Mouse (Mus musculus): ENCODE results near the gene Gpr55. TPM values are rescaled to one million over a fixed set of nuclear protein-coding genes. Genes with fewer than 3 reads are reported as not detected.

The Gpr55 gene
- polyA plus RNA-seq, 1 experiment from 2014 or later = not detected

DNA sequence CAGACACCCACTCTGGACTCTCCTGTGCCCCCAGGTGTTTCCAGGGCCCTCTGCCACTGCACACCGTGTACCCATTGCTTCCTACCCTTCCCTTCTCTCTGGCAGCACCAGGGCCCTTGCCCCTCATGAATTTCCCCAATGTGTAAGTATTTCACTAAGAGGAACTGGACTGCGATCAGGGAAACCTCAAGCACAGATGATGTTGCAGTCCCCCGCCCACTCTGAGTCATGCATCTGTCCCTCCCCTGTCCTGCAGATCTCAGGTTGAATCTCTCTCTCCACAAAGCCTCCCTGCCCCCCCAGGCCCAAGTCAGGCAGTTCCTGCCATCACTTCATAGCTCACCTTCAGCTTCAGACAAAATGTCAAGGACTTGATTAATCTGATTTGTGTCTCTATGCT is 16.9 kb upstream of the Gpr55 start:
- no peak for DNase-seq (ENCODE audit: low spot score)
- H3K36me3 ChIP-seq = no peaks in the 10 kb centered on the region
- no peak overlapping the region for H3K27ac ChIP-seq
- no peaks in the 10 kb centered on the region for H3K9me3 ChIP-seq
- peaks cover 13% of the 10 kb centered on the region for H3K4me1 ChIP-seq
- H3K4me3 ChIP-seq = no peak overlapping the region
- 67% methylated on average over 3 of the region's 3 CpGs for WGBS
- no peaks in the 10 kb centered on the region for H3K27me3 ChIP-seq (ENCODE audit: insufficient read depth, poor library complexity, severe bottlenecking)

DNA sequence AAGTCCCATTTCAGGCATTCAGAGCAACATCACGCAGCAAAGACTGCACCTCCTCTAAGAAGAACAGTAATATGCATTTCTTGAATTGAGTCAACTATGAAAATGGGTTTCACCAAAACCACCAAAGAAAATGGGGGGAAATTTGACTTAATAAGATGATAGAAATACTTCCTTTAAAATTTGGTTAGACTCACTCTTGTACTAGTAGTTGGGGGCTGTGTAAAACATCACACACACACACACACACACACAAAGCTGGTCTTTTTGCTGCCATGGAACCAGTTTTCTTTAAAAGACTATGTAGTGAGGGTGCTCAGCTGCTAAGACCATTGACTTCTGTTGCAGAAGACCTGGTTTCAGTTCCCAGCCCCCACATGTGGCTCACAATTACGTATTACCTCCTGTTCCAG is 12.7 kb upstream of the Gpr55 start:
- Histone ChIP-seq H3K4me1 (no peaks in the 10 kb centered on the region), H3K9me3 (no peaks in the 10 kb centered on the region), H3K4me3 (no peak overlapping the region), H3K36me3 (no peaks in the 10 kb centered on the region), H3K27me3 (ENCODE audit: insufficient read depth, poor library complexity, severe bottlenecking) (no peaks in the 10 kb centered on the region), H3K27ac (no peak overlapping the region)
- 86% methylated on average over 2 of the region's 2 CpGs for WGBS
- no peak for DNase-seq (ENCODE audit: low spot score)

DNA sequence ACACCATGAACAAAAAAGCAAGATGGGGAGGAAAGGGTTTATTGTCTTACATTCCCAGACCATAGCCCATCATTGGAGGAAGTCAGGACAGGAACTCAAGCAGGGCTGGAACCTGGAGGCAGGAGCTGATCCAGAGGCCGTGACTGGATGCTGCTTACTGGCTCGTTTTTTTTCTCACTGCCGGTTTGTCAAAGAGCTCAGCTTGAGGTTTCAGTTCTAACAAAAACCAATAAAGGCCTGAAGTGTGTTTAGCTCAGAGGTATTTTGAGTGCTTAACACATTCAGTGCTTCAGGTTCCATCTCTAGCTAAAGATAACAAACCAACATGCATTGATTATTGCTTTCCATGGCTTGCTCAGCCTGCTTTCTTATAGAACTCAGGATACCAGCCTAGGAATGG is 11.5 kb upstream of the Gpr55 start:
- H3K36me3 ChIP-seq = no peaks in the 10 kb centered on the region
- H3K4me3 ChIP-seq = no peak overlapping the region
- 66% methylated on average over 3 of the region's 3 CpGs for WGBS
- H3K27ac ChIP-seq = no peak overlapping the region
- H3K27me3 ChIP-seq (ENCODE audit: insufficient read depth, poor library complexity, severe bottlenecking) = no peaks in the 10 kb centered on the region
- no peak for DNase-seq (ENCODE audit: low spot score)
- no peaks in the 10 kb centered on the region for H3K9me3 ChIP-seq
- no peaks in the 10 kb centered on the region for H3K4me1 ChIP-seq

DNA sequence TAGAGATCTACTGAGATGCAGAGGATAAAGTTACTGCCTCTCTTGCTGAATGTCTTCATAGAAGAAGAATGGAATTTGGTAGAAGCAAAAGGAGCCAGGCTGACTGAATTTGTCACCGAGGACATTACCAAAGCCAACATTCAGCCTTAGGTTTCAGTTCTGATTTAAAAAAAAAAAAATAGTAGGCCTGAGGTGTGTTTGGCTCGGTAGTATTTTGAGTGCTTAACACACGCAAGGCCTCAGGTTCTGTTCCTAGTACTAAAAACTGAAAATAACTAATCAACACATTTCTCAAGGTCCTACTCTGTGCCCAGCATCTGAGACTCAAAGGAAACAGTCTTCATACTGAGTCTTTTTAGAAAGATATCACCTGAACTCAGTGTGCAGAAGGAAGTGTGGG is 10.3 kb upstream of the Gpr55 start:
- no peaks in the 10 kb centered on the region for H3K9me3 ChIP-seq
- 87% methylated on average over 3 of the region's 3 CpGs for WGBS
- no peak for DNase-seq (ENCODE audit: low spot score)

DNA sequence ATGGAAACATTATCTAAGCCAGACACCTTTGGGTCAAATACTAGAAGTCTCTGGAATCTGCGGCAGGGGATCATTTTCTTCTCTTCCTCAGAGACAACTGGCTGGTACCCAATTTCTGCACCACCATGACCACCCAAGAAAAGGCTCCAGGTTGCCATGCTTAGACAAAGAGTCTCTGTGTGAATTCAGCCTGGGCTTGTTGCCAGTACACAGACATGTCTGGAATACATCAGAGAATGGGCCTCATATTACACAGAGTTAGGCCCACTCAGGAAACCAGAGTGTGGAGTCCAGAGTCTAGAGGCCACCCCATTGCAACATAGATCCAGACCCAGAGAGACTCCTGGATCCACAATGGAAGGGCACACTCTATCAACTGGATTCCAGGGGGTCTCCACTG is 8.7 kb upstream of the Gpr55 start:
- Histone ChIP-seq H3K4me3 (no peak overlapping the region), H3K27ac (no peak overlapping the region), H3K9me3 (no peaks in the 10 kb centered on the region), H3K4me1 (no peaks in the 10 kb centered on the region), H3K36me3 (no peaks in the 10 kb centered on the region), H3K27me3 (ENCODE audit: insufficient read depth, poor library complexity, severe bottlenecking) (no peaks in the 10 kb centered on the region)
- WGBS = 82% methylated on average over 1 of the region's 1 CpGs
- DNase-seq (ENCODE audit: low spot score) = no peak

More for the DNA sequence above, 10.3 kb upstream of the Gpr55 start:
- no peak overlapping the region for H3K27ac ChIP-seq
- H3K4me3 ChIP-seq = no peak overlapping the region
- H3K36me3 ChIP-seq = no peaks in the 10 kb centered on the region
- no peaks in the 10 kb centered on the region for H3K4me1 ChIP-seq
- no peaks in the 10 kb centered on the region for H3K27me3 ChIP-seq (ENCODE audit: insufficient read depth, poor library complexity, severe bottlenecking)

DNA sequence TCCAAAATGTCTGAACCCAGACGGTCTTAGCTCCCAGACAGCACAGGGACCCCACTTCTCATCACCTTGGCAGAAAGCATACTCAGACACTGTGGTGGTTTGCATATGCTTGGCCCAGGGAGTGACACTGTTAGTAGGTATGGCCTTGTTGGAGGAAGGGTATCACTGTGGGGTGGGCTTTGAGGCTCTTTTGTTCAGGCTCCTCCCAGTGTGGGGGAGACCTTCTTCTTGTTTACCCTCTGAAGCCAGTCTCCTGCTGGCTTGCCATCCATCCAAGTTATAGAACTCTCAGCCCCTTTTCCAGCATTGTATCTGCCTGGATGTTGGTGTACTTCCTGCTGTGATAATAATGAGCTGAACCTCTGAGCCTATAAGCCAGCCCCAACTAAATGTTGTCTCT is 8.3 kb upstream of the Gpr55 start:
- Histone ChIP-seq H3K4me1 (no peaks in the 10 kb centered on the region), H3K9me3 (no peaks in the 10 kb centered on the region), H3K36me3 (no peaks in the 10 kb centered on the region), H3K27ac (no peak overlapping the region), H3K27me3 (ENCODE audit: insufficient read depth, poor library complexity, severe bottlenecking) (no peaks in the 10 kb centered on the region), H3K4me3 (no peak overlapping the region)
- no peak for DNase-seq (ENCODE audit: low spot score)
- WGBS = 65% methylated on average over 1 of the region's 1 CpGs

DNA sequence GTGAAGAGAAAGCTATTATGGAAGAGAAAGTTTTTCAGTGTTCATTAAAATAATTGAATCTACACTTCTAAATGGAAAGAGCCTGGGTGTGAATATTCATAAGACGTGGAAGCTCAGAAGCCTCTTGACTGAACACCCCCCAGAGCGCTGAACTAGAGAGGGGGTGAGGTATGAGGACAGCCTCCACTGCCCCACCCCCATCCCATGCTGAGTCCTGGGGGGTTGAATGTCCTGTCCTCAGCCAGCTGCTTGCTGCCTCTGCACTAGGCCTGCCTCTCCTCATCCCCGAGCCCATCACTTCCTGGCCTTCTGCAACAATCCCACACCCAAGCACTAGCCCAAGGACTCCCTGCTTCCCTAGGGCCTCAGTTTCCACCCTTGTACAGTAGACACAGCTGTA is 5.0 kb upstream of the Gpr55 start:
- no peak for DNase-seq (ENCODE audit: low spot score)
- H3K9me3 ChIP-seq = no peaks in the 10 kb centered on the region
- 48% methylated on average over 3 of the region's 3 CpGs for WGBS
- no peaks in the 10 kb centered on the region for H3K36me3 ChIP-seq
- H3K4me3 ChIP-seq = no peak overlapping the region
- H3K27me3 ChIP-seq (ENCODE audit: insufficient read depth, poor library complexity, severe bottlenecking) = no peaks in the 10 kb centered on the region
- H3K27ac ChIP-seq = no peak overlapping the region
- H3K4me1 ChIP-seq = 0 out of 2 replicates have a peak, but pooled peaks cover 2% of the 10 kb centered on the region

DNA sequence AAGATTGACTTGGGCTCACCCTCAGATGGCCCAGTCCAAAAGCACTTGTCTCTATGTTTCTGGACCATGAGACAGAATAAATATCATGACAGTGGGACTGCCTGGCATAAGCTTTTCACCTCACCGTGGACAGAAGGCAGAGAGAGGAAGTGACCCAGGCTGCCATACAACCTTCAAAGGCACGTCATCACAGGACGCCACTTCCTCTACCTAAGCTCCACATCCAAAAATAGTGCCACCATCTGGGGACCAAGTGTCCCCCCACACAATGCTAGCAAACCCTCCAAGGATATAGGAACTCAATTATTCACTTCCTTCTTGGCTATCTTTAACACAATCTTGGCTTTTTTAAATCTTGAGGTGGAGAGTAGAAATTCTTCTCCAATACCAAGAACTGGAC is 1.3 kb upstream of the Gpr55 start:
- WGBS = 69% methylated on average over 3 of the region's 3 CpGs
- Histone ChIP-seq H3K27me3 (ENCODE audit: insufficient read depth, poor library complexity, severe bottlenecking) (no peaks in the 10 kb centered on the region), H3K27ac (no peak overlapping the region), H3K4me1 (peaks cover 38% of the 10 kb centered on the region), H3K4me3 (no peak overlapping the region), H3K36me3 (no peaks in the 10 kb centered on the region), H3K9me3 (no peaks in the 10 kb centered on the region)
- DNase-seq (ENCODE audit: low spot score) = no peak

DNA sequence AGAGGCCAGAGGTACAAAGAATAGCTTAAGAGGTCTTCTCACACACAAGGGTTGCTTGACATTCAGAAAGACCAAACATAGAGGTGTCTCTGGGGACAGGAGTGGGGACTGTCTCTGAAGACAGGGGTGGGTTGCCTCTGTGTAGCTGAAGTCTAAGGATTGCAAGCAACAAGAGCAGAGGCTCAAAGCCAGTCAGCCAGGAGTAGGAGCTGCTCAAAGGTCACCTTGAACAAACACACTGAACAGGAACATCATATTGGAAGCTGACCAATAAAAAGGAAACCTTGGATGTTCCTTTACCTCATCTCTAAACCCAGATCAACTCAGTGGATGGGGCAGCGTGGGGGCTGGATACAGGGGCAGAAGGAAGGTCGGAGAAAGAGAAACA is 924 bp downstream of the Gpr55 start:
- 68% methylated on average over 2 of the region's 2 CpGs for WGBS
- DNase-seq (ENCODE audit: low spot score) = no peak
- Histone ChIP-seq H3K4me3 (no peak overlapping the region), H3K27ac (peak overlapping the region; percentile 84), H3K27me3 (ENCODE audit: insufficient read depth, poor library complexity, severe bottlenecking) (no peaks in the 10 kb centered on the region), H3K9me3 (no peaks in the 10 kb centered on the region), H3K4me1 (peaks cover 57% of the 10 kb centered on the region), H3K36me3 (no peaks in the 10 kb centered on the region)

DNA sequence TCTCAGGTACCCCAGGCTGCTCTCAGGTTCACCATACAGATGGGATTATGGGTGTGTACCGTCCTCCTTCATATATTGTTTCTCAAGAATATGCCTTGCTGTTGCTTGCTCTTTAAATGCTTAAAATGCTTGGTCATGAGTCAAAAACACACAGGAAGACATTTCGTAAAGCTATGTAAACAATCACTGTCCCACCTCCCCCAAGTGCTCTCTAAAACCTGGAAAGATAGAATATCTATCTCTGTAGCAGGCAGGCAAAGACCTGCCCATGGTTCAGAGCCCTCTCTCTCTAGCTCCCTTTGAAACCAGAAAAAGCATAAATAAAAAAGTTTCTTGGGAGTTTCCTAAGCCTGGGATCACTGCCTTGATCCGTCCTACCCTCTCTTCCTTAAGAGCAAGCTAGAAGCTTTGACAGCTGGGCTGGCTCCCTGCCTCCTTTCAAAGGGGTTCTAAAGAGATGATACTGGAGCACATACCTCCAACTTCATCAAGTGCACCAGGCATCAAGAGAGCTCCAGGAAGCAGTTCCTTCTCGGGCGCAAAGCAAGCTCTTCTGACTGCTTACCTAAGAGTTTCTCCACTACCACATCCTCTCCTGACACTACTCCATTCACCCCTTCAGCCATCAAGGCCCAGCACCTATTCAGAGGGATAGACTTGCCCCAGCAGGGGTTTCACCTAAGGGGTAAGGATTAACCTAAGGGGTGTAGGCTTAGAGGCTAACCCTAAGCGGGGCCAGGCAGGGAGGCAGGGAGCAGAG is 1.5 kb downstream of the Gpr55 start:
- Histone ChIP-seq H3K27ac (peak overlapping the region; percentile 84), H3K27me3 (ENCODE audit: insufficient read depth, poor library complexity, severe bottlenecking) (no peaks in the 10 kb centered on the region), H3K9me3 (no peaks in the 10 kb centered on the region), H3K4me1 (peaks cover 57% of the 10 kb centered on the region), H3K4me3 (no peak overlapping the region), H3K36me3 (no peaks in the 10 kb centered on the region)
- WGBS = 69% methylated on average over 6 of the region's 6 CpGs
- DNase-seq (ENCODE audit: low spot score) = no peak

DNA sequence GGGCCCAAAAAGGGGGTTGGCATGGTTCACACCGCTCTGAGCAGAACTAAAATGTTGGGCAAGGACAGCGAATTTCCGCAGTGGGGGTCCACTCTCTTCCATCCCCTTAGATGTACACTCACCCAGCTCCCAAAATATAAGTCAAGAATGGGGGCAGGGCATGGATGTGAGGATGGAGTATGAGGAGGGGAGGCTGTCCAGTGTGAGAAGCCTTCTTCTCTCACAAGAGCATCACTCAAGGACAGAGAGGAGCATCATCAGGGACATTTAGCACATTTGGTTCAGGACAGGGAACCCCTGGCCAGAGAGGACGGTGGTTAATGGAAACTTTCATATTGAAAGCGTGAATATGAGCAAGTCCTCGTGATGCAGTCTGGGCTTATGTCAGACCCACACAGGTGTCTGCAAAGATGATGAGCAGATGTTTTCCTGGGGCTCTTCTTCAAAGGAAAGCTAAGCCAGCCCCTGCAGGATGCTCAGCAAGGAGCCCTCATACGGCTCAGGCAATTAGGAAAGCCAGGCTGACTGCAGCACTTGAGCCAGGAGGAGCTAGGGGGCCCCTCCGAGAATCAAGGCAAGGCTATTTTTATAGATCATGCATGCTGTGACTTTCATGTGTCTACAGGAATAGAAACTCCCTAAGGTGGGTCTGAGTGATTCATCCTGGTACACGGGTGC is 2.7 kb downstream of the Gpr55 start:
- 40% methylated on average over 9 of the region's 9 CpGs for WGBS
- DNase-seq (ENCODE audit: low spot score) = no peak
- peak overlapping the region; percentile 84 for H3K27ac ChIP-seq
- H3K4me1 ChIP-seq = peaks cover 61% of the 10 kb centered on the region
- no peak overlapping the region for H3K4me3 ChIP-seq
- no peaks in the 10 kb centered on the region for H3K9me3 ChIP-seq
- H3K27me3 ChIP-seq (ENCODE audit: insufficient read depth, poor library complexity, severe bottlenecking) = no peaks in the 10 kb centered on the region
- no peaks in the 10 kb centered on the region for H3K36me3 ChIP-seq

DNA sequence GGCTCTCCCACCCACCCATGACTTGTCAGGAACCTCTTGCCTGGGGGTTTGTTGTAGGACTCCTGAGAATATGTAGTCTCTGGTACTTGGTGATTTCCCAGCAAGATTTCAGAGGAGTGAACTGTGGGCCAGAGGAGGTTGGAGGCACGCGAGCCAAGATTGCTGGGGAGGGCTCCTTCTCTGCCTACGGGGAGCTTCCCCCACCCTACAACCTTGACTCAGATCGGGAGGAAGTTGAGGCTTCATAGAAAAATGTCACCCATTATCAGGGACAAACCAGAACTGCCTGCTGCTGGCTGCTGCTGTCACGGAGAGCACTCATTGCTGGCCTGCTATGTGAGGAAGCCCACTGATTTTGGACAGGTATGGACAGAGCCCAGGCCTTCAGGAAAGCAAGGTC is 3.5 kb downstream of the Gpr55 start:
- Histone ChIP-seq H3K27me3 (ENCODE audit: insufficient read depth, poor library complexity, severe bottlenecking) (no peaks in the 10 kb centered on the region), H3K4me3 (no peak overlapping the region), H3K9me3 (no peaks in the 10 kb centered on the region), H3K27ac (peak overlapping the region; percentile 84), H3K36me3 (no peaks in the 10 kb centered on the region), H3K4me1 (peaks cover 61% of the 10 kb centered on the region)
- no peak for DNase-seq (ENCODE audit: low spot score)
- 57% methylated on average over 5 of the region's 5 CpGs for WGBS

DNA sequence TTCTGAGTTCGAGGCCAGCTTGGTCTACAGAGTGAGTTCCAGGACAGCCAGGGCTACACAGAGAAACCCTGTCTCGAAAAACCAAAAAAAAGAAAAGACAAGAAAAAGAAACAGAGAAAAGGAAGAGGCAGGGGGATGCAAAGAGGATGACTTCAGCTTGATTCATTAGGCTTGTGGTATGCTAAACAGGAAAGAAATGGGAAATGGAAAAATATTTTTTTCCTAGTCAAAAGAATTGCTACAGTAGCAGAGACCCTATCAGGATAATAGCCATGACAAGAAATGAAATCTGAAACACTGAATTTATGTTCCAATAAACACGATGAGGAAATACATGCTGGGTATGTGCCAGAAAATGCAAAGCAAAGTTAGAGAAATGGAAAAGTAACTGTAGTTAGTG is 5.7 kb downstream of the Gpr55 start:
- Histone ChIP-seq H3K27me3 (ENCODE audit: insufficient read depth, poor library complexity, severe bottlenecking) (no peaks in the 10 kb centered on the region), H3K36me3 (no peaks in the 10 kb centered on the region), H3K9me3 (no peaks in the 10 kb centered on the region), H3K4me3 (no peak overlapping the region), H3K27ac (no peak overlapping the region), H3K4me1 (peaks cover 53% of the 10 kb centered on the region)
- DNase-seq (ENCODE audit: low spot score) = no peak
- 86% methylated on average over 3 of the region's 3 CpGs for WGBS

Measured in heart, embryonic 10.5 days (tissue).